Mouse (Mus musculus) myocyte (in vitro differentiated cells): Measurements from ENCODE around the gene Zfp239.

ENCODE experiments used
- MAX ChIP-seq: IDR thresholded peaks from one replicate; pipeline ENCODE4 v1.6.1; 2011; ENCODE audit warnings: low read depth, mild to moderate bottlenecking, control low read depth
- USF1 ChIP-seq: IDR thresholded peaks from one replicate; pipeline ENCODE4 v1.6.1; 2011; ENCODE audit warnings: low read depth, mild to moderate bottlenecking, control low read depth, moderate library complexity

GRCm38 (mm10) chr6:117863751-117864150 lies 1.9 kb downstream of the Zfp239 start:
- no peak for TF ChIP-seq MAX
- TF ChIP-seq USF1: no peak
